Comparison of ENCODE assay signal across 21 mouse cellular contexts in genomic region chr1:34635711-34636110, GRCm38 (mm10). TPM values are rescaled to one million over a fixed set of nuclear protein-coding genes. Genes with fewer than 3 reads are reported as not detected.
DNase-seq lines count a peak whose midpoint lies in the region; TF ChIP-seq lines count a peak whose summit lies in the region.
"Had no signal": no experiment of that assay in that cellular context is flagged by ENCODE, and none has a peak within 500 bp of the region (broad histone marks: within the 10 kb centered on the region; RNA-seq: fewer than 3 reads in every experiment).

No protein-coding gene starts in this region.

- H3K4me1 ChIP-seq in thymus, adult 2 months (replicated peaks; ENCODE audit: control insufficient read depth, insufficient read depth, low read length), result no peaks in the 10 kb centered on the region
- H3K4me1 ChIP-seq: embryonic facial prominence, embryonic 12.5 days; forebrain, embryonic 15.5 days; hindbrain, embryonic 12.5 days had no signal

- H3K36me3 ChIP-seq in thymus, adult 2 months (ENCODE audit: control insufficient read depth, insufficient read depth, low read length), result no peaks in the 10 kb centered on the region
- H3K36me3 ChIP-seq: embryonic facial prominence, embryonic 12.5 days; forebrain, embryonic 15.5 days; heart, embryonic 13.5 days; hindbrain, embryonic 12.5 days had no signal

- H3K27me3 ChIP-seq in thymus, adult 2 months (ENCODE audit: control insufficient read depth, insufficient read depth, low read length), result no peaks in the 10 kb centered on the region
- H3K27me3 ChIP-seq: embryonic facial prominence, embryonic 12.5 days; forebrain, embryonic 15.5 days; heart, embryonic 13.5 days; hindbrain, embryonic 12.5 days had no signal

- no peak overlapping the region for H3K4me3 ChIP-seq in thymus, adult 2 months (ENCODE audit: control insufficient read depth, insufficient read depth, low read length)
- H3K4me3 ChIP-seq: embryonic facial prominence, embryonic 12.5 days; forebrain, embryonic 15.5 days; heart, embryonic 13.5 days; hindbrain, embryonic 12.5 days had no signal

- no peak for TF ChIP-seq POLR2A in thymus, adult 2 months (IDR thresholded peaks at IDR 0.05; ENCODE audit: control insufficient read depth, extremely low read depth, insufficient read depth, low read length, poor library complexity)

- intact Hi-C loops in left cerebral cortex, postnatal 4 days (cut with DNase I), result no loop called here
- intact Hi-C loops in left cerebral cortex, postnatal 14 days (cut with DNase I), result no loop called here

- H3K27ac ChIP-seq in thymus, adult 2 months (ENCODE audit: control insufficient read depth, insufficient read depth, low read length), result no peak overlapping the region
- H3K27ac ChIP-seq: embryonic facial prominence, embryonic 12.5 days; forebrain, embryonic 15.5 days; heart, embryonic 13.5 days; hindbrain, embryonic 12.5 days had no signal

- no peak for TF ChIP-seq CTCF in thymus, adult 2 months (IDR thresholded peaks at IDR 0.05; ENCODE audit: borderline replicate concordance, control insufficient read depth, extremely low read depth, insufficient read depth, low read length, poor library complexity)

- DNase-seq in cerebellum, postnatal 10 days, result peak; percentile 54 to 77
- DNase-seq in cerebellum, postnatal 4 days (ENCODE audit: low spot score in 2 of 2), result no peak
- DNase-seq in gastrocnemius, postnatal 10 days, result peak; percentile 7
- DNase-seq in gastrocnemius, postnatal 25 days, result no peak
- DNase-seq in left cerebral cortex, postnatal 4 days, result peak; percentile 39
- no peak for DNase-seq in left cerebral cortex, postnatal 14 days (ENCODE audit: low spot score in 2 of 2)
- no peak for DNase-seq in thymus, adult 2 months
- DNase-seq: adrenal gland, adult 8-10 months; adrenal gland, postnatal 36 days; B cell, adult 2 months; cerebellum, adult 8-10 months; heart, postnatal 36 days; kidney, adult 11 months; kidney, adult 9 months had no signal

- 89% methylated on average over 18 of the region's 18 CpGs for WGBS in thymus, adult 2 months

RNA-seq across cellular contexts. Expression of gene Amer3, which starts 56.3 kb away (rescaled TPM):
- under 1 TPM; 0.09 TPM for total RNA-seq in gastrocnemius, postnatal 10 days (2021)
- not detected for total RNA-seq in gastrocnemius, postnatal 25 days (2021)
- total RNA-seq in left cerebral cortex, postnatal 4 days (2021), result 10 to 100 TPM; 45.0 to 47.4 TPM
- 10 to 100 TPM; 26.4 to 29.2 TPM for total RNA-seq in left cerebral cortex, postnatal 14 days (2021)
- not detected in 2 replicates for polyA plus RNA-seq in thymus, adult 2 months (2012; rRNA removed)
- total RNA-seq: heart, postnatal 36 days had no signal
- polyA plus RNA-seq: CD4-positive, CD25-positive, alpha-beta regulatory T cell, adult 4 months; gonadal fat pad, adult 2 months; heart, embryonic 13.5 days; heart, postnatal 0 days had no signal

Comparison
In these comparisons a context has a peak if more than half of its experiments do, and no peak if none do; other contexts are left out.
1. DNase-seq: peak in cerebellum, postnatal 10 days (2 of 2), gastrocnemius, postnatal 10 days (single experiment) and left cerebral cortex, postnatal 4 days (single experiment); none in cerebellum, postnatal 4 days (0 of 2), gastrocnemius, postnatal 25 days (single experiment), left cerebral cortex, postnatal 14 days (0 of 2) and thymus, adult 2 months (single experiment).
2. RNA of gene Amer3, which starts 56.3 kb away (total RNA-seq): 45.0 to 47.4 TPM in left cerebral cortex, postnatal 4 days and 26.4 to 29.2 TPM in left cerebral cortex, postnatal 14 days; 0.09 TPM in gastrocnemius, postnatal 10 days and not detected in gastrocnemius, postnatal 25 days; every median in the first group is over 10 times any median in the second.